Mouse (Mus musculus): Measurements from ENCODE around the gene Hrk. TPM values are rescaled to one million over a fixed set of nuclear protein-coding genes. Genes with fewer than 3 reads are reported as not detected.

The Hrk gene
- polyA plus RNA-seq, 1 experiment = 5.8 TPM

- no peak for DNase-seq (ENCODE audit: low read depth)
- TF ChIP-seq CTCF (IDR thresholded peaks at IDR 0.05; ENCODE audit: borderline replicate concordance, extremely low read depth, insufficient read depth, insufficient read length) (no peak), POLR2A (IDR thresholded peaks at IDR 0.05; ENCODE audit: borderline replicate concordance, extremely low read depth, insufficient read depth, insufficient read length, poor library complexity, severe bottlenecking) (no peak)
Observed at GRCm38 (mm10) chr5:118165462-118165861, 1.0 kb downstream of the Hrk start.

GRCm38 (mm10) chr5:118167561-118167995 lies 3.1 kb downstream of the Hrk start:
- TF ChIP-seq CTCF (IDR thresholded peaks at IDR 0.05; ENCODE audit: borderline replicate concordance, extremely low read depth, insufficient read depth, insufficient read length) = no peak
- TF ChIP-seq POLR2A (IDR thresholded peaks at IDR 0.05; ENCODE audit: borderline replicate concordance, extremely low read depth, insufficient read depth, insufficient read length, poor library complexity, severe bottlenecking) = no peak
- DNase-seq (ENCODE audit: low read depth) = peak; percentile 75

GRCm38 (mm10) chr5:118169222-118170221 lies 5.1 kb downstream of the Hrk start:
- DNase-seq (ENCODE audit: low read depth) = peak; percentile 37
- TF ChIP-seq CTCF (IDR thresholded peaks at IDR 0.05; ENCODE audit: borderline replicate concordance, extremely low read depth, insufficient read depth, insufficient read length) (peak; percentile 24; the same call in 1 of the 2 replicates), POLR2A (IDR thresholded peaks at IDR 0.05; ENCODE audit: borderline replicate concordance, extremely low read depth, insufficient read depth, insufficient read length, poor library complexity, severe bottlenecking) (no peak)

- DNase-seq (ENCODE audit: low read depth) = peak; percentile 44
- TF ChIP-seq POLR2A (IDR thresholded peaks at IDR 0.05; ENCODE audit: borderline replicate concordance, extremely low read depth, insufficient read depth, insufficient read length, poor library complexity, severe bottlenecking) = no peak
- peak; percentile 43; the same call in 1 of the 2 replicates for TF ChIP-seq CTCF (IDR thresholded peaks at IDR 0.05; ENCODE audit: borderline replicate concordance, extremely low read depth, insufficient read depth, insufficient read length)
Observed at GRCm38 (mm10) chr5:118170888-118171529, 6.6 kb downstream of the Hrk start.

GRCm38 (mm10) chr5:118171665-118172064 lies 7.2 kb downstream of the Hrk start:
- DNase-seq (ENCODE audit: low read depth) = no peak
- no peak for TF ChIP-seq POLR2A (IDR thresholded peaks at IDR 0.05; ENCODE audit: borderline replicate concordance, extremely low read depth, insufficient read depth, insufficient read length, poor library complexity, severe bottlenecking)
- TF ChIP-seq CTCF (IDR thresholded peaks at IDR 0.05; ENCODE audit: borderline replicate concordance, extremely low read depth, insufficient read depth, insufficient read length) = no peak

- no peak for TF ChIP-seq CTCF (IDR thresholded peaks at IDR 0.05; ENCODE audit: borderline replicate concordance, extremely low read depth, insufficient read depth, insufficient read length)
- TF ChIP-seq POLR2A (IDR thresholded peaks at IDR 0.05; ENCODE audit: borderline replicate concordance, extremely low read depth, insufficient read depth, insufficient read length, poor library complexity, severe bottlenecking) = no peak
Observed at GRCm38 (mm10) chr5:118172078-118172723, 7.8 kb downstream of the Hrk start.

GRCm38 (mm10) chr5:118174310-118175009 lies 10.0 kb downstream of the Hrk start:
- TF ChIP-seq POLR2A (IDR thresholded peaks at IDR 0.05; ENCODE audit: borderline replicate concordance, extremely low read depth, insufficient read depth, insufficient read length, poor library complexity, severe bottlenecking) (no peak), CTCF (IDR thresholded peaks at IDR 0.05; ENCODE audit: borderline replicate concordance, extremely low read depth, insufficient read depth, insufficient read length) (no peak)
- no peak for DNase-seq (ENCODE audit: low read depth)

More at GRCm38 (mm10) chr5:118172078-118172723, 7.8 kb downstream of the Hrk start:
- DNase-seq (ENCODE audit: low read depth) = no peak

GRCm38 (mm10) chr5:118175137-118175536 lies 10.7 kb downstream of the Hrk start:
- TF ChIP-seq POLR2A (IDR thresholded peaks at IDR 0.05; ENCODE audit: borderline replicate concordance, extremely low read depth, insufficient read depth, insufficient read length, poor library complexity, severe bottlenecking) = no peak
- no peak for TF ChIP-seq CTCF (IDR thresholded peaks at IDR 0.05; ENCODE audit: borderline replicate concordance, extremely low read depth, insufficient read depth, insufficient read length)

GRCm38 (mm10) chr5:118177640-118178039 lies 13.2 kb downstream of the Hrk start:
- TF ChIP-seq POLR2A (IDR thresholded peaks at IDR 0.05; ENCODE audit: borderline replicate concordance, extremely low read depth, insufficient read depth, insufficient read length, poor library complexity, severe bottlenecking) (no peak), CTCF (IDR thresholded peaks at IDR 0.05; ENCODE audit: borderline replicate concordance, extremely low read depth, insufficient read depth, insufficient read length) (no peak)

More at GRCm38 (mm10) chr5:118175137-118175536, 10.7 kb downstream of the Hrk start:
- DNase-seq (ENCODE audit: low read depth) = no peak

GRCm38 (mm10) chr5:118186903-118187633 lies 22.6 kb downstream of the Hrk start:
- DNase-seq (ENCODE audit: low read depth) = peak; percentile 83
- TF ChIP-seq CTCF (IDR thresholded peaks at IDR 0.05; ENCODE audit: borderline replicate concordance, extremely low read depth, insufficient read depth, insufficient read length) (no peak), POLR2A (IDR thresholded peaks at IDR 0.05; ENCODE audit: borderline replicate concordance, extremely low read depth, insufficient read depth, insufficient read length, poor library complexity, severe bottlenecking) (no peak)

More at GRCm38 (mm10) chr5:118177640-118178039, 13.2 kb downstream of the Hrk start:
- no peak for DNase-seq (ENCODE audit: low read depth)

All from brain, embryonic 14.5 days (tissue).